Mouse (Mus musculus) kidney, adult 9 months (tissue): Measurements from ENCODE around the gene Hspa1a.
"Not testable (repeated sequence)": the region's sequence is repeated elsewhere in the genome, so short reads cannot be mapped to it uniquely, and the experiment has no call there.

Experiments used
- DNase-seq: peaks from one replicate; pipeline ENCODE4 v3.0.0; 2022

Gene Hspa1a

GRCm38 (mm10) chr17:34962841-34963240 lies 9.1 kb downstream of the Hspa1a start:
- DNase-seq, result no peak

- DNase-seq, result no peak
Measured at GRCm38 (mm10) chr17:34962125-34962524, 9.8 kb downstream of the Hspa1a start.

GRCm38 (mm10) chr17:34960702-34961493 lies 11.1 kb downstream of the Hspa1a start:
- DNase-seq, result no peak

GRCm38 (mm10) chr17:34959881-34960515 lies 12.0 kb downstream of the Hspa1a start:
- DNase-seq, result peak; percentile 67

- DNase-seq, result peak; percentile 94
Measured at GRCm38 (mm10) chr17:34959130-34959778, 12.7 kb downstream of the Hspa1a start, which contains the start of gene Hspa1b. Gene Hspa1b, minus strand, starts transcription at chr17:34959238.

GRCm38 (mm10) chr17:34958734-34959129 lies 13.2 kb downstream of the Hspa1a start:
- not testable (repeated sequence) for DNase-seq

GRCm38 (mm10) chr17:34957966-34958365 lies 14.0 kb downstream of the Hspa1a start:
- DNase-seq, result not testable (repeated sequence)

- not testable (repeated sequence) for DNase-seq
Measured at GRCm38 (mm10) chr17:34957291-34957690, 14.7 kb downstream of the Hspa1a start.

- no peak for DNase-seq
Measured at GRCm38 (mm10) chr17:34956340-34956739, 15.6 kb downstream of the Hspa1a start.

- DNase-seq, result no peak
Measured at GRCm38 (mm10) chr17:34955884-34956283, 16.1 kb downstream of the Hspa1a start.

GRCm38 (mm10) chr17:34954831-34955230 lies 17.1 kb downstream of the Hspa1a start:
- no peak for DNase-seq

GRCm38 (mm10) chr17:34953904-34954303 lies 18.1 kb downstream of the Hspa1a start:
- DNase-seq, result peak; percentile 82

- DNase-seq, result no peak
Measured at GRCm38 (mm10) chr17:34953258-34953657, 18.7 kb downstream of the Hspa1a start.

GRCm38 (mm10) chr17:34952378-34953040 lies 19.4 kb downstream of the Hspa1a start:
- DNase-seq, result peak; percentile 81

GRCm38 (mm10) chr17:34951636-34952377 lies 20.1 kb downstream of the Hspa1a start:
- no peak for DNase-seq

- DNase-seq, result no peak
Measured at GRCm38 (mm10) chr17:34950514-34951455, 21.2 kb downstream of the Hspa1a start.

- DNase-seq, result no peak
Measured at GRCm38 (mm10) chr17:34949553-34949969, 22.4 kb downstream of the Hspa1a start.

GRCm38 (mm10) chr17:34948721-34949552 lies 23.0 kb downstream of the Hspa1a start:
- not testable (repeated sequence) for DNase-seq

GRCm38 (mm10) chr17:34947606-34948005 lies 24.4 kb downstream of the Hspa1a start:
- peak; percentile 79 for DNase-seq

- peak; percentile 89 for DNase-seq
Measured at GRCm38 (mm10) chr17:34946486-34947140, 25.3 kb downstream of the Hspa1a start.
